Mouse (Mus musculus): Measurements from ENCODE around the gene Mettl26. TPM values are rescaled to one million over a fixed set of nuclear protein-coding genes. Genes with fewer than 3 reads are reported as not detected.
A peak's percentile ranks its signal among the peaks of the same experiment; 100 is the strongest.

The Mettl26 gene
- polyA plus RNA-seq, 1 experiment from 2014 or later, result 69.7 TPM

GRCm38 (mm10) chr17:25895891-25896290 is 21.0 kb downstream of the Mettl26 start:
- no peak for ATAC-seq
- H3K4me3 ChIP-seq (replicated peaks), result no peak overlapping the region
- 64% methylated on average over 12 of the region's 12 CpGs for WGBS
- H3K4me2 ChIP-seq (replicated peaks), result no peak overlapping the region
- H3K9ac ChIP-seq (replicated peaks), result no peak overlapping the region
- no peaks in the 10 kb centered on the region for H3K9me3 ChIP-seq
- H3K27ac ChIP-seq, result no peak overlapping the region
- H3K36me3 ChIP-seq, result peaks cover 8% of the 10 kb centered on the region
- no peaks in the 10 kb centered on the region for H3K27me3 ChIP-seq
- H3K4me1 ChIP-seq (replicated peaks), result peaks cover 8% of the 10 kb centered on the region

- Histone ChIP-seq H3K9ac (replicated peaks) (no peak overlapping the region), H3K36me3 (peaks cover 9% of the 10 kb centered on the region), H3K27ac (no peak overlapping the region), H3K4me2 (replicated peaks) (no peak overlapping the region), H3K9me3 (no peaks in the 10 kb centered on the region), H3K27me3 (no peaks in the 10 kb centered on the region), H3K4me3 (replicated peaks) (no peak overlapping the region), H3K4me1 (replicated peaks) (peaks cover 4% of the 10 kb centered on the region; the same call in 1 of the 2 replicates)
- ATAC-seq, result no peak
- WGBS, result 96% methylated on average over 1 of the region's 1 CpGs
Observed at GRCm38 (mm10) chr17:25900193-25900592, 25.3 kb downstream of the Mettl26 start.

GRCm38 (mm10) chr17:25903061-25903460 is 28.2 kb downstream of the Mettl26 start:
- whole genome bisulfite sequencing, result 86% methylated on average over 3 of the region's 3 CpGs
- Histone ChIP-seq H3K27me3 (no peaks in the 10 kb centered on the region), H3K36me3 (peaks cover 9% of the 10 kb centered on the region), H3K27ac (no peak overlapping the region), H3K9me3 (no peaks in the 10 kb centered on the region), H3K4me1 (replicated peaks) (no peaks in the 10 kb centered on the region), H3K9ac (replicated peaks) (no peak overlapping the region), H3K4me2 (replicated peaks) (no peak overlapping the region), H3K4me3 (replicated peaks) (no peak overlapping the region)
- ATAC-seq, result no peak

GRCm38 (mm10) chr17:25907640-25908039 is 32.8 kb downstream of the Mettl26 start:
- H3K36me3 ChIP-seq, result 0 out of 2 replicates have a peak, but pooled peaks cover 5% of the 10 kb centered on the region
- WGBS, result 87% methylated on average over 2 of the region's 2 CpGs
- H3K9me3 ChIP-seq, result no peaks in the 10 kb centered on the region
- no peak overlapping the region for H3K4me2 ChIP-seq (replicated peaks)
- ATAC-seq, result no peak
- no peak overlapping the region for H3K27ac ChIP-seq
- no peak overlapping the region for H3K4me3 ChIP-seq (replicated peaks)
- H3K27me3 ChIP-seq, result no peaks in the 10 kb centered on the region
- H3K4me1 ChIP-seq (replicated peaks), result no peaks in the 10 kb centered on the region
- no peak overlapping the region for H3K9ac ChIP-seq (replicated peaks)

GRCm38 (mm10) chr17:25911816-25912215 is 36.9 kb downstream of the Mettl26 start:
- 0 out of 2 replicates have a peak, but pooled peaks cover 10% of the 10 kb centered on the region for H3K36me3 ChIP-seq
- no peaks in the 10 kb centered on the region for H3K27me3 ChIP-seq
- no peak for ATAC-seq
- no peak overlapping the region for H3K4me3 ChIP-seq (replicated peaks)
- no peak overlapping the region for H3K9ac ChIP-seq (replicated peaks)
- H3K4me2 ChIP-seq (replicated peaks), result no peak overlapping the region
- WGBS, result 92% methylated on average over 4 of the region's 4 CpGs
- H3K4me1 ChIP-seq (replicated peaks), result 0 out of 2 replicates have a peak, but pooled peaks cover 11% of the 10 kb centered on the region
- no peak overlapping the region for H3K27ac ChIP-seq
- H3K9me3 ChIP-seq, result no peaks in the 10 kb centered on the region

GRCm38 (mm10) chr17:25913186-25913876 is 38.5 kb downstream of the Mettl26 start:
- Histone ChIP-seq H3K4me2 (replicated peaks) (no peak overlapping the region), H3K27ac (no peak overlapping the region), H3K4me3 (replicated peaks) (no peak overlapping the region), H3K27me3 (no peaks in the 10 kb centered on the region), H3K9me3 (no peaks in the 10 kb centered on the region), H3K4me1 (replicated peaks) (peaks cover 25% of the 10 kb centered on the region), H3K36me3 (0 out of 2 replicates have a peak, but pooled peaks cover 10% of the 10 kb centered on the region), H3K9ac (replicated peaks) (no peak overlapping the region)
- no peak for ATAC-seq
- 91% methylated on average over 14 of the region's 14 CpGs for WGBS

- H3K9ac ChIP-seq (replicated peaks), result no peak overlapping the region
- peaks cover 30% of the 10 kb centered on the region for H3K4me1 ChIP-seq (replicated peaks)
- no peak overlapping the region for H3K4me3 ChIP-seq (replicated peaks)
- no peak overlapping the region for H3K27ac ChIP-seq
- H3K27me3 ChIP-seq, result no peaks in the 10 kb centered on the region
- H3K4me2 ChIP-seq (replicated peaks), result no peak overlapping the region
- H3K36me3 ChIP-seq, result 0 out of 2 replicates have a peak, but pooled peaks cover 10% of the 10 kb centered on the region
- WGBS, result 88% methylated on average over 1 of the region's 1 CpGs
- no peak for ATAC-seq
- H3K9me3 ChIP-seq, result no peaks in the 10 kb centered on the region
Observed at GRCm38 (mm10) chr17:25913877-25914275, 39.0 kb downstream of the Mettl26 start.

- Histone ChIP-seq H3K27ac (no peak overlapping the region), H3K4me1 (replicated peaks) (peaks cover 31% of the 10 kb centered on the region), H3K27me3 (no peaks in the 10 kb centered on the region), H3K4me2 (replicated peaks) (no peak overlapping the region), H3K4me3 (replicated peaks) (no peak overlapping the region), H3K36me3 (0 out of 2 replicates have a peak, but pooled peaks cover 10% of the 10 kb centered on the region), H3K9me3 (no peaks in the 10 kb centered on the region), H3K9ac (replicated peaks) (no peak overlapping the region)
- 88% methylated on average over 4 of the region's 4 CpGs for WGBS
- no peak for ATAC-seq
Observed at GRCm38 (mm10) chr17:25914295-25914694, 39.4 kb downstream of the Mettl26 start.

- H3K4me3 ChIP-seq (replicated peaks), result no peak overlapping the region
- H3K9ac ChIP-seq (replicated peaks), result peak overlapping the region; percentile 89
- H3K36me3 ChIP-seq, result 0 out of 2 replicates have a peak, but pooled peaks cover 6% of the 10 kb centered on the region
- no peak overlapping the region for H3K27ac ChIP-seq
- peaks cover 38% of the 10 kb centered on the region for H3K4me1 ChIP-seq (replicated peaks)
- H3K27me3 ChIP-seq, result no peaks in the 10 kb centered on the region
- H3K9me3 ChIP-seq, result no peaks in the 10 kb centered on the region
- ATAC-seq, result no peak
- 86% methylated on average over 8 of the region's 8 CpGs for WGBS
- 0 out of 2 replicates have a peak overlapping the region, but pooled peaks have one; percentile 79 for H3K4me2 ChIP-seq (replicated peaks)
Observed at GRCm38 (mm10) chr17:25916931-25917647, 42.2 kb downstream of the Mettl26 start.

- Histone ChIP-seq H3K4me2 (replicated peaks) (peak overlapping the region; percentile 79), H3K9me3 (no peaks in the 10 kb centered on the region), H3K4me3 (replicated peaks) (peak overlapping the region; percentile 91), H3K27ac (no peak overlapping the region), H3K36me3 (0 out of 2 replicates have a peak, but pooled peaks cover 6% of the 10 kb centered on the region), H3K27me3 (no peaks in the 10 kb centered on the region), H3K4me1 (replicated peaks) (peaks cover 38% of the 10 kb centered on the region), H3K9ac (replicated peaks) (peak overlapping the region; percentile 89)
- no peak for ATAC-seq
- 86% methylated on average over 9 of the region's 9 CpGs for WGBS
Observed at GRCm38 (mm10) chr17:25918037-25918750, 43.3 kb downstream of the Mettl26 start.

GRCm38 (mm10) chr17:25919144-25919785 is 44.4 kb downstream of the Mettl26 start, which contains the start of gene Rab40c:
Gene Rab40c, minus strand, starts transcription at chr17:25919727.
- 0 out of 2 replicates have a peak, but pooled peaks cover 6% of the 10 kb centered on the region for H3K36me3 ChIP-seq
- no peaks in the 10 kb centered on the region for H3K27me3 ChIP-seq
- WGBS, result under 1% methylated on average over 75 of the region's 78 CpGs
- H3K4me1 ChIP-seq (replicated peaks), result peaks cover 34% of the 10 kb centered on the region
- no peaks in the 10 kb centered on the region for H3K9me3 ChIP-seq
- peak; percentile 7 for ATAC-seq
- H3K4me2 ChIP-seq (replicated peaks), result peak within 1 kb of the TSS; percentile 79
- peak within 1 kb of the TSS; percentile 89 for H3K9ac ChIP-seq (replicated peaks)
- peak within 1 kb of the TSS; percentile 92 for H3K27ac ChIP-seq
- peak within 1 kb of the TSS; percentile 91 for H3K4me3 ChIP-seq (replicated peaks)

All from midbrain, embryonic 13.5 days (tissue).